Comparison of ENCODE assay signal across 20 mouse cellular contexts in genomic region chr5:37221563-37221962, GRCm38 (mm10). TPM values are rescaled to one million over a fixed set of nuclear protein-coding genes. Genes with fewer than 3 reads are reported as not detected.
DNase-seq lines count a peak whose midpoint lies in the region; ATAC-seq and TF ChIP-seq lines count a peak whose summit lies in the region.
"Had no signal": no experiment of that assay in that cellular context is flagged by ENCODE, and none has a peak within 500 bp of the region (broad histone marks: within the 10 kb centered on the region; RNA-seq: fewer than 3 reads in every experiment).

No protein-coding gene starts in this region.

- H3K4me3 ChIP-seq in hindbrain, embryonic 10.5 days, result no peak overlapping the region
- H3K4me3 ChIP-seq in hindbrain, postnatal 0 days (ENCODE audit: low read length), result no peak overlapping the region
- no peak overlapping the region for H3K4me3 ChIP-seq in hindbrain, embryonic 12.5 days
- no peak overlapping the region for H3K4me3 ChIP-seq in hindbrain, embryonic 15.5 days
- H3K4me3 ChIP-seq in neural tube, embryonic 14.5 days (ENCODE audit: low read depth, low read length), result no peak overlapping the region
- H3K4me3 ChIP-seq: gastrocnemius, adult 2 months; heart, embryonic 13.5 days; limb, embryonic 10.5 days; megakaryocyte, embryonic 14.5 days had no signal

- peak overlapping the region; percentile 81 for H3K27ac ChIP-seq in hindbrain, embryonic 10.5 days
- no peak overlapping the region for H3K27ac ChIP-seq in hindbrain, postnatal 0 days
- peak overlapping the region; percentile 74 for H3K27ac ChIP-seq in hindbrain, embryonic 12.5 days
- no peak overlapping the region for H3K27ac ChIP-seq in hindbrain, embryonic 15.5 days (replicated peaks)
- peak overlapping the region; percentile 36 for H3K27ac ChIP-seq in neural tube, embryonic 14.5 days (ENCODE audit: low read depth, low read length)
- H3K27ac ChIP-seq: gastrocnemius, adult 2 months; heart, embryonic 13.5 days; limb, embryonic 10.5 days had no signal

- H3K27me3 ChIP-seq in hindbrain, embryonic 10.5 days (ENCODE audit: insufficient read depth, poor library complexity, severe bottlenecking), result no peaks in the 10 kb centered on the region
- no peaks in the 10 kb centered on the region for H3K27me3 ChIP-seq in hindbrain, postnatal 0 days (ENCODE audit: insufficient read depth, low read length)
- H3K27me3 ChIP-seq in hindbrain, embryonic 12.5 days, result no peaks in the 10 kb centered on the region
- H3K27me3 ChIP-seq in hindbrain, embryonic 15.5 days, result no peaks in the 10 kb centered on the region
- H3K27me3 ChIP-seq in neural tube, embryonic 14.5 days (ENCODE audit: control insufficient read depth, insufficient read depth, low read length), result no peaks in the 10 kb centered on the region

- no peak for TF ChIP-seq CTCF in hindbrain, postnatal 0 days (IDR thresholded peaks at IDR 0.05; ENCODE audit: low read depth)

- WGBS in hindbrain, embryonic 10.5 days, result 57% methylated on average over 6 of the region's 6 CpGs
- 39% methylated on average over 6 of the region's 6 CpGs for WGBS in hindbrain, postnatal 0 days
- WGBS in hindbrain, embryonic 12.5 days, result 38% methylated on average over 6 of the region's 6 CpGs
- WGBS in hindbrain, embryonic 15.5 days, result 35% methylated on average over 6 of the region's 6 CpGs
- 14% methylated on average over 6 of the region's 6 CpGs for WGBS in neural tube, embryonic 14.5 days

- ATAC-seq in hindbrain, postnatal 0 days, result no peak
- ATAC-seq in hindbrain, embryonic 12.5 days (ENCODE audit: low FRiP score), result peak; percentile 78
- 0 out of 2 replicates have a peak, but pooled peaks have one; percentile 38 for ATAC-seq in hindbrain, embryonic 15.5 days (ENCODE audit: low FRiP score, low read depth)
- peak; percentile 78 for ATAC-seq in neural tube, embryonic 14.5 days (ENCODE audit: low read depth)
- ATAC-seq: liver, postnatal 0 days had no signal

- no peak overlapping the region for H3K9ac ChIP-seq in hindbrain, postnatal 0 days (replicated peaks; ENCODE audit: low read length)
- no peak overlapping the region for H3K9ac ChIP-seq in hindbrain, embryonic 12.5 days
- no peak overlapping the region for H3K9ac ChIP-seq in hindbrain, embryonic 15.5 days
- H3K9ac ChIP-seq in neural tube, embryonic 14.5 days (replicated peaks; ENCODE audit: low read depth, low read length), result no peak overlapping the region
- H3K9ac ChIP-seq: heart, embryonic 13.5 days; liver, postnatal 0 days had no signal

- no peak overlapping the region for H3K4me2 ChIP-seq in hindbrain, postnatal 0 days (ENCODE audit: low read depth, low read length)
- no peak overlapping the region for H3K4me2 ChIP-seq in hindbrain, embryonic 12.5 days (replicated peaks)
- H3K4me2 ChIP-seq in hindbrain, embryonic 15.5 days, result no peak overlapping the region
- no peak overlapping the region for H3K4me2 ChIP-seq in neural tube, embryonic 14.5 days (ENCODE audit: low read depth, low read length)
- H3K4me2 ChIP-seq: heart, embryonic 13.5 days had no signal

- H3K4me1 ChIP-seq in hindbrain, embryonic 10.5 days (replicated peaks), result peaks cover 46% of the 10 kb centered on the region
- H3K4me1 ChIP-seq in hindbrain, postnatal 0 days (ENCODE audit: insufficient read depth, low read length), result no peaks in the 10 kb centered on the region; the same call in 1 of the 2 replicates
- peaks cover 23% of the 10 kb centered on the region for H3K4me1 ChIP-seq in hindbrain, embryonic 12.5 days
- peaks cover 14% of the 10 kb centered on the region for H3K4me1 ChIP-seq in hindbrain, embryonic 15.5 days (replicated peaks)
- peaks cover 15% of the 10 kb centered on the region for H3K4me1 ChIP-seq in neural tube, embryonic 14.5 days (ENCODE audit: control insufficient read depth, insufficient read depth, low read length)
- H3K4me1 ChIP-seq: heart, embryonic 13.5 days; megakaryocyte, embryonic 14.5 days had no signal

- peak; percentile 18 for DNase-seq in hindbrain, embryonic 10.5 days (ENCODE audit: low spot score)
- no peak for DNase-seq in hindbrain, postnatal 0 days (ENCODE audit: low spot score)
- no peak for DNase-seq in frontal cortex, adult 2 months (ENCODE audit: extremely low spot score in 1 of 2, low spot score in 1 of 2)
- no peak for DNase-seq in layer of hippocampus, postnatal 25 days (ENCODE audit: extremely low spot score in 1 of 2, low spot score in 1 of 2)
- DNase-seq: adrenal gland, adult 8-10 months; cerebellum, adult 9-10 months; gastrocnemius, adult 2 months; heart, adult 11 months; kidney, adult 9 months; kidney, postnatal 25 days; liver, postnatal 0 days; lung, postnatal 10 days had no signal

- H3K9me3 ChIP-seq in hindbrain, embryonic 10.5 days, result no peaks in the 10 kb centered on the region
- H3K9me3 ChIP-seq in hindbrain, postnatal 0 days (ENCODE audit: low read length), result no peaks in the 10 kb centered on the region
- H3K9me3 ChIP-seq in hindbrain, embryonic 12.5 days (replicated peaks), result no peaks in the 10 kb centered on the region
- H3K9me3 ChIP-seq in hindbrain, embryonic 15.5 days, result no peaks in the 10 kb centered on the region
- no peaks in the 10 kb centered on the region for H3K9me3 ChIP-seq in neural tube, embryonic 14.5 days (ENCODE audit: control insufficient read depth, low read length)
- H3K9me3 ChIP-seq: heart, embryonic 13.5 days; limb, embryonic 10.5 days; megakaryocyte, embryonic 14.5 days had no signal

- no peaks in the 10 kb centered on the region for H3K36me3 ChIP-seq in hindbrain, embryonic 10.5 days
- no peaks in the 10 kb centered on the region for H3K36me3 ChIP-seq in hindbrain, postnatal 0 days (ENCODE audit: insufficient read depth, low read length)
- H3K36me3 ChIP-seq in hindbrain, embryonic 12.5 days, result no peaks in the 10 kb centered on the region
- H3K36me3 ChIP-seq in hindbrain, embryonic 15.5 days, result no peaks in the 10 kb centered on the region
- H3K36me3 ChIP-seq in neural tube, embryonic 14.5 days (ENCODE audit: control insufficient read depth, insufficient read depth, low read length), result no peaks in the 10 kb centered on the region
- H3K36me3 ChIP-seq: heart, embryonic 13.5 days; limb, embryonic 10.5 days had no signal

RNA-seq across cellular contexts. Expression of gene Crmp1, which starts 20.2 kb away (rescaled TPM):
- polyA plus RNA-seq in hindbrain, embryonic 10.5 days (2016; fragmentation: Nextera tagmentation; extraction: Ambion mirVana), result 178 and 407 TPM in 2 replicates
- 1,015 and 1,414 TPM in 2 replicates for total RNA-seq in hindbrain, postnatal 0 days (2014; rRNA removed)
- polyA plus RNA-seq in hindbrain, postnatal 0 days (2015; fragmentation: Nextera tagmentation; extraction: Ambion mirVana), result 607 and 697 TPM in 2 replicates
- polyA plus RNA-seq in hindbrain, embryonic 12.5 days (2016; fragmentation: Nextera tagmentation; extraction: Ambion mirVana), result 497 and 557 TPM in 2 replicates
- 784 and 959 TPM in 2 replicates for polyA plus RNA-seq in hindbrain, embryonic 15.5 days (2015; fragmentation: Nextera tagmentation; extraction: Ambion mirVana)
- 908 and 937 TPM in 2 replicates for polyA plus RNA-seq in neural tube, embryonic 14.5 days (2014; fragmentation: Nextera tagmentation; extraction: Ambion mirVana)
- 289 and 299 TPM in 2 replicates for polyA plus RNA-seq in frontal cortex, adult 2 months (2012; rRNA removed)
- total RNA-seq in layer of hippocampus, postnatal 25 days (2021), result 100 to 1,000 TPM; 252 to 276 TPM
- total RNA-seq: common myeloid progenitor, adult 5-6 weeks; liver, adult 2 months had no signal
- polyA plus RNA-seq: liver, adult 2 months had no signal

Comparison
In these comparisons a context has a peak if more than half of its experiments do, and no peak if none do; other contexts are left out.
1. H3K27ac ChIP-seq: peak in hindbrain, embryonic 10.5 days (single experiment), hindbrain, embryonic 12.5 days (single experiment) and neural tube, embryonic 14.5 days (single experiment); none in hindbrain, postnatal 0 days (single experiment) and hindbrain, embryonic 15.5 days (single experiment).